Mouse (Mus musculus): ENCODE results near the gene Map1lc3b. TPM values are rescaled to one million over a fixed set of nuclear protein-coding genes. Genes with fewer than 3 reads are reported as not detected.

Gene Map1lc3b
- total RNA-seq, 1 experiment from 2014 or later = 161 TPM

GRCm38 (mm10) chr8:121647511-121648215, 57.5 kb downstream of the Map1lc3b start:
- ATAC-seq (replicated peaks; ENCODE audit: insufficient number of reproducible peaks, low FRiP score, low TSS enrichment, poor library complexity, severe bottlenecking) = no peak

Other genes starting within 250 kb of the Map1lc3b start
- not detected in 3 replicates for gene 1700018B08Rik, start 46.0 kb upstream of the Map1lc3b start, total RNA-seq (2017)
- 3.8 to 7.4 TPM (median 5.3 TPM) in 3 replicates for gene Fbxo31, start 11.6 kb upstream of the Map1lc3b start, total RNA-seq (2017)
- gene Zcchc14, start 62.5 kb downstream of the Map1lc3b start, total RNA-seq (2017) = 0.19 to 0.21 TPM in 2 of 3 replicates, not detected in the other
- gene Jph3, start 139.3 kb downstream of the Map1lc3b start, total RNA-seq (2017) = not detected in 3 replicates
- 32.3 to 53.1 TPM (median 45.2 TPM) in 3 replicates for gene Klhdc4, start 239.2 kb downstream of the Map1lc3b start, total RNA-seq (2017)